Mouse (Mus musculus) midbrain, embryonic 16.5 days (tissue): ENCODE results near the gene Ric8b. TPM values are rescaled to one million over a fixed set of nuclear protein-coding genes. Genes with fewer than 3 reads are reported as not detected.

Experiments
- ATAC-seq: fragments of 200-750 bp; cut with Nextera tagmentation; 2 replicates; pipeline ENCODE4 v1.8.0; 2017; ENCODE audit warnings: moderate TSS enrichment
- H3K27ac ChIP-seq: fragments of 300-500 bp; sonication (generic); 2 replicates; pipeline ENCODE4 v1.5.1; 2014; ENCODE audit warnings: mild to moderate bottlenecking, low read length, mixed read lengths
- H3K27me3 ChIP-seq: fragments of 300-500 bp; sonication (generic); 2 replicates; pipeline ENCODE4 v1.6.1; 2014; ENCODE audit warnings: low read depth, low read length, mixed read lengths; ENCODE audit not compliant: control insufficient read depth, insufficient read depth
- H3K36me3 ChIP-seq: fragments of 300-500 bp; sonication (generic); 2 replicates; pipeline ENCODE4 v1.6.1; 2014; ENCODE audit warnings: mild to moderate bottlenecking, low read length, moderate library complexity, mixed read lengths; ENCODE audit not compliant: control insufficient read depth, insufficient read depth
- H3K4me1 ChIP-seq: fragments of 300-500 bp; sonication (generic); 2 replicates; pipeline ENCODE4 v1.6.1; 2014; ENCODE audit warnings: mild to moderate bottlenecking, low read length, mixed read lengths; ENCODE audit not compliant: control insufficient read depth, insufficient read depth
- H3K4me2 ChIP-seq: fragments of 300-500 bp; sonication (generic); 2 replicates; pipeline ENCODE4 v1.6.1; 2014; ENCODE audit warnings: mild to moderate bottlenecking, low read length, mixed read lengths
- H3K4me3 ChIP-seq: fragments of 300-500 bp; sonication (generic); 2 replicates; pipeline ENCODE4 v1.5.1; 2014; ENCODE audit warnings: low read depth, mild to moderate bottlenecking, low read length, moderate library complexity, mixed read lengths
- H3K9ac ChIP-seq: fragments of 300-500 bp; sonication (generic); 2 replicates; pipeline ENCODE4 v1.6.1; 2014; ENCODE audit warnings: low read depth, low read length, mixed read lengths
- H3K9me3 ChIP-seq: fragments of 300-500 bp; sonication (generic); replicated peaks from 2 replicates; pipeline ENCODE4 v1.6.1; 2014; ENCODE audit warnings: mild to moderate bottlenecking, low read length, mixed read lengths; ENCODE audit not compliant: control insufficient read depth, poor library complexity, severe bottlenecking
- WGBS: fragments of 180-500 bp; shearing (Covaris S2); extraction: QIAGEN DNeasy Blood & Tissue Kit; methylation state at CpG from one replicate; pipeline ENCODE4 v1.1.7; 2014; 5-methylcytosine and 5-hydroxymethylcytosine counted together
- polyA plus RNA-seq: library from polyadenylated mRNA; unstranded; fragments of >200 nt; fragmentation: Nextera tagmentation; extraction: Ambion mirVana; gene quantifications from 2 replicates; pipeline ENCODE4 v1.2.1, GENCODE M21; 2015

Gene Ric8b
- polyA plus RNA-seq, 1 experiment from 2014 or later, result 49.3 TPM

GRCm38 (mm10) chr10:84966542-84966941, 49.1 kb downstream of the Ric8b start:
- H3K27me3 ChIP-seq, result no peaks in the 10 kb centered on the region
- H3K4me1 ChIP-seq, result peaks cover 27% of the 10 kb centered on the region
- ATAC-seq, result no peak
- WGBS, result 47% methylated on average over 2 of the region's 2 CpGs
- peaks cover 11% of the 10 kb centered on the region for H3K36me3 ChIP-seq
- no peak overlapping the region for H3K4me2 ChIP-seq
- peak overlapping the region; percentile 9 for H3K27ac ChIP-seq
- no peaks in the 10 kb centered on the region for H3K9me3 ChIP-seq
- H3K4me3 ChIP-seq, result no peak overlapping the region
- no peak overlapping the region for H3K9ac ChIP-seq

GRCm38 (mm10) chr10:84967645-84968044, 50.2 kb downstream of the Ric8b start:
- peaks cover 11% of the 10 kb centered on the region for H3K36me3 ChIP-seq
- no peak overlapping the region for H3K4me3 ChIP-seq
- H3K27ac ChIP-seq, result no peak overlapping the region
- no peak overlapping the region for H3K9ac ChIP-seq
- H3K4me1 ChIP-seq, result peaks cover 27% of the 10 kb centered on the region
- 36% methylated on average over 6 of the region's 6 CpGs for WGBS
- H3K9me3 ChIP-seq, result no peaks in the 10 kb centered on the region
- H3K27me3 ChIP-seq, result no peaks in the 10 kb centered on the region
- no peak overlapping the region for H3K4me2 ChIP-seq
- no peak for ATAC-seq

- Histone ChIP-seq H3K9me3 (no peaks in the 10 kb centered on the region), H3K4me2 (no peak overlapping the region; the same call in 1 of the 2 replicates), H3K27ac (peak overlapping the region; percentile 64), H3K4me1 (peaks cover 27% of the 10 kb centered on the region), H3K4me3 (no peak overlapping the region), H3K9ac (no peak overlapping the region), H3K36me3 (peaks cover 11% of the 10 kb centered on the region), H3K27me3 (no peaks in the 10 kb centered on the region)
- no peak for ATAC-seq
- 10% methylated on average over 12 of the region's 12 CpGs for whole genome bisulfite sequencing
These were observed 51.7 kb downstream of the Ric8b start for GRCm38 (mm10) chr10:84968852-84969704.

- H3K27me3 ChIP-seq, result no peaks in the 10 kb centered on the region
- 92% methylated on average over 4 of the region's 4 CpGs for WGBS
- no peak overlapping the region for H3K4me2 ChIP-seq
- no peak overlapping the region for H3K9ac ChIP-seq
- ATAC-seq, result no peak
- peaks cover 11% of the 10 kb centered on the region for H3K36me3 ChIP-seq
- peaks cover 4% of the 10 kb centered on the region; the same call in 1 of the 2 replicates for H3K4me1 ChIP-seq
- no peak overlapping the region for H3K4me3 ChIP-seq
- no peaks in the 10 kb centered on the region for H3K9me3 ChIP-seq
- no peak overlapping the region for H3K27ac ChIP-seq
These were observed 57.8 kb downstream of the Ric8b start for GRCm38 (mm10) chr10:84975264-84975663.

GRCm38 (mm10) chr10:84976588-84977351, 59.4 kb downstream of the Ric8b start:
- no peaks in the 10 kb centered on the region for H3K27me3 ChIP-seq
- H3K9me3 ChIP-seq, result no peaks in the 10 kb centered on the region
- peaks cover 4% of the 10 kb centered on the region; the same call in 1 of the 2 replicates for H3K4me1 ChIP-seq
- H3K4me2 ChIP-seq, result no peak overlapping the region
- 66% methylated on average over 8 of the region's 8 CpGs for WGBS
- ATAC-seq, result no peak
- no peak overlapping the region for H3K9ac ChIP-seq
- no peak overlapping the region for H3K4me3 ChIP-seq
- H3K27ac ChIP-seq, result 0 out of 2 replicates have a peak overlapping the region, but pooled peaks have one; percentile 11
- peaks cover 10% of the 10 kb centered on the region for H3K36me3 ChIP-seq

- H3K4me1 ChIP-seq, result peaks cover 4% of the 10 kb centered on the region; the same call in 1 of the 2 replicates
- H3K27me3 ChIP-seq, result no peaks in the 10 kb centered on the region
- 96% methylated on average over 5 of the region's 5 CpGs for WGBS
- H3K4me3 ChIP-seq, result no peak overlapping the region
- no peak for ATAC-seq
- H3K9ac ChIP-seq, result no peak overlapping the region
- H3K36me3 ChIP-seq, result peaks cover 20% of the 10 kb centered on the region
- no peak overlapping the region for H3K27ac ChIP-seq
- no peaks in the 10 kb centered on the region for H3K9me3 ChIP-seq
- H3K4me2 ChIP-seq, result no peak overlapping the region
These were observed 62.9 kb downstream of the Ric8b start for GRCm38 (mm10) chr10:84980291-84980690.

GRCm38 (mm10) chr10:84981441-84981840, 64.0 kb downstream of the Ric8b start:
- Histone ChIP-seq H3K36me3 (peaks cover 20% of the 10 kb centered on the region), H3K4me2 (no peak overlapping the region), H3K4me1 (peaks cover 4% of the 10 kb centered on the region; the same call in 1 of the 2 replicates), H3K9me3 (no peaks in the 10 kb centered on the region), H3K27ac (no peak overlapping the region), H3K27me3 (no peaks in the 10 kb centered on the region), H3K4me3 (no peak overlapping the region), H3K9ac (no peak overlapping the region)
- ATAC-seq, result no peak
- 93% methylated on average over 2 of the region's 2 CpGs for WGBS

- H3K27me3 ChIP-seq, result no peaks in the 10 kb centered on the region
- WGBS, result 91% methylated on average over 6 of the region's 7 CpGs
- no peaks in the 10 kb centered on the region for H3K9me3 ChIP-seq
These were observed 65.3 kb downstream of the Ric8b start for GRCm38 (mm10) chr10:84982675-84983074.

GRCm38 (mm10) chr10:84985956-84986355, 68.5 kb downstream of the Ric8b start:
- Histone ChIP-seq H3K4me2 (no peak overlapping the region), H3K4me3 (no peak overlapping the region), H3K27me3 (no peaks in the 10 kb centered on the region), H3K36me3 (peaks cover 15% of the 10 kb centered on the region), H3K4me1 (no peaks in the 10 kb centered on the region), H3K9ac (no peak overlapping the region), H3K9me3 (no peaks in the 10 kb centered on the region), H3K27ac (no peak overlapping the region)
- WGBS, result 73% methylated on average over 9 of the region's 9 CpGs
- no peak for ATAC-seq

More at GRCm38 (mm10) chr10:84982675-84983074, 65.3 kb downstream of the Ric8b start:
- Histone ChIP-seq H3K27ac (no peak overlapping the region), H3K4me1 (no peaks in the 10 kb centered on the region), H3K9ac (no peak overlapping the region), H3K36me3 (peaks cover 20% of the 10 kb centered on the region), H3K4me2 (no peak overlapping the region), H3K4me3 (no peak overlapping the region)
- no peak for ATAC-seq
